8 mouse cellular contexts compared by ENCODE assay signal in genomic region chr2:160729851-160730796, GRCm38 (mm10). TPM values are rescaled to one million over a fixed set of nuclear protein-coding genes. Genes with fewer than 3 reads are reported as not detected.
A peak's percentile ranks its signal among the peaks of the same experiment; 100 is the strongest.
DNase-seq lines count a peak whose midpoint lies in the region; ATAC-seq lines count a peak whose summit lies in the region.

No protein-coding gene starts in this region.

- peak overlapping the region; percentile 100; the same call in 1 of the 2 replicates for H3K9ac ChIP-seq in forebrain, embryonic 12.5 days

- DNase-seq in Muller cell, postnatal 12 days (ENCODE audit: inconsistent ontology term) = peak; percentile 58
- DNase-seq in kidney, adult 18-20 months = peak; percentile 68
- DNase-seq in right cerebral cortex, postnatal 25 days = no peak
- DNase-seq in ovary, postnatal 36 days (ENCODE audit: low spot score) = no peak

- peaks cover 53% of the 10 kb centered on the region for H3K27me3 ChIP-seq in erythroblast, embryonic 14.5 days (ENCODE audit: control insufficient read depth)
- peaks cover 8% of the 10 kb centered on the region; the same call in 1 of the 2 replicates for H3K27me3 ChIP-seq in forebrain, embryonic 12.5 days

- ATAC-seq in erythroblast, adult 5-6 weeks (replicated peaks; ENCODE audit: low FRiP score, poor library complexity, severe bottlenecking) = no peak
- no peak for ATAC-seq in forebrain, embryonic 12.5 days (ENCODE audit: low FRiP score)
- ATAC-seq in megakaryocyte, adult 5-6 weeks (ENCODE audit: poor library complexity, severe bottlenecking) = peak; percentile 46

- 0 out of 2 replicates have a peak overlapping the region, but pooled peaks have one; percentile 98 for H3K27ac ChIP-seq in forebrain, embryonic 12.5 days

- WGBS in forebrain, embryonic 12.5 days = 40% methylated on average over 17 of the region's 17 CpGs

- no peaks in the 10 kb centered on the region for H3K9me3 ChIP-seq in erythroblast, embryonic 14.5 days (ENCODE audit: control insufficient read depth, low read length)
- no peaks in the 10 kb centered on the region for H3K9me3 ChIP-seq in forebrain, embryonic 12.5 days

- peak overlapping the region; percentile 77 for H3K4me3 ChIP-seq in erythroblast, embryonic 14.5 days (replicated peaks)
- peak overlapping the region; percentile 93 for H3K4me3 ChIP-seq in forebrain, embryonic 12.5 days (replicated peaks)

- H3K4me1 ChIP-seq in erythroblast, embryonic 14.5 days (ENCODE audit: control insufficient read depth) = peaks cover 24% of the 10 kb centered on the region
- peaks cover 51% of the 10 kb centered on the region for H3K4me1 ChIP-seq in forebrain, embryonic 12.5 days

- peak overlapping the region; percentile 81 for H3K4me2 ChIP-seq in forebrain, embryonic 12.5 days

- H3K36me3 ChIP-seq in erythroblast, embryonic 14.5 days (ENCODE audit: control insufficient read depth) = peaks cover 13% of the 10 kb centered on the region
- peaks cover 23% of the 10 kb centered on the region for H3K36me3 ChIP-seq in forebrain, embryonic 12.5 days (replicated peaks)

RNA-seq across cellular contexts. Expression of gene Plcg1, which starts 1.0 kb away (rescaled TPM):
- 0.04 TPM in 2 replicates for polyA plus RNA-seq in erythroblast, embryonic 14.5 days (2012)
- 0.38 and 1.3 TPM in 2 replicates for total RNA-seq in erythroblast, adult 5-6 weeks (2015; ENCODE audit: low replicate concordance)
- 2.8 and 6.1 TPM in 2 replicates for total RNA-seq in erythroblast, adult 5-6 weeks (2017; ENCODE audit: low replicate concordance)
- polyA plus RNA-seq in forebrain, embryonic 12.5 days (2016; fragmentation: Nextera tagmentation; extraction: Ambion mirVana) = 91.1 and 100 TPM in 2 replicates
- total RNA-seq in megakaryocyte, adult 5-6 weeks (2015) = 3.3 and 6.0 TPM in 2 replicates
- 6.9 and 9.0 TPM in 2 replicates for total RNA-seq in megakaryocyte, adult 5-6 weeks (2017)

Comparison
In these comparisons a context has a peak if more than half of its experiments do, and no peak if none do; other contexts are left out.
1. DNase-seq: peak in Muller cell, postnatal 12 days (single experiment) and kidney, adult 18-20 months (single experiment); none in right cerebral cortex, postnatal 25 days (single experiment) and ovary, postnatal 36 days (single experiment).